Mouse (Mus musculus) hindbrain, embryonic 12.5 days (tissue): ENCODE results near the gene Sost. TPM values are rescaled to one million over a fixed set of nuclear protein-coding genes. Genes with fewer than 3 reads are reported as not detected.

Experiments
- ATAC-seq: fragments of 200-750 bp; cut with Nextera tagmentation; 2 replicates; pipeline ENCODE4 v1.8.0; 2017; ENCODE audit warnings: moderate TSS enrichment; ENCODE audit not compliant: low FRiP score
- H3K27ac ChIP-seq: fragments of 300-500 bp; sonication (generic); 2 replicates; pipeline ENCODE4 v1.5.1; 2016; ENCODE audit warnings: mild to moderate bottlenecking
- H3K27me3 ChIP-seq: fragments of 300-500 bp; sonication (generic); 2 replicates; pipeline ENCODE4 v1.6.1; 2016; ENCODE audit warnings: mild to moderate bottlenecking
- H3K36me3 ChIP-seq: fragments of 300-500 bp; sonication (generic); 2 replicates; pipeline ENCODE4 v1.6.1; 2016; ENCODE audit warnings: mild to moderate bottlenecking
- H3K4me1 ChIP-seq: fragments of 300-500 bp; sonication (generic); 2 replicates; pipeline ENCODE4 v1.6.1; 2016
- H3K4me2 ChIP-seq: fragments of 300-500 bp; sonication (generic); replicated peaks from 2 replicates; pipeline ENCODE4 v1.6.1; 2016; ENCODE audit warnings: mild to moderate bottlenecking
- H3K4me3 ChIP-seq: fragments of 300-500 bp; sonication (generic); 2 replicates; pipeline ENCODE4 v1.5.1; 2016; ENCODE audit warnings: mild to moderate bottlenecking
- H3K9ac ChIP-seq: fragments of 300-500 bp; sonication (generic); 2 replicates; pipeline ENCODE4 v1.6.1; 2016; ENCODE audit warnings: mild to moderate bottlenecking, moderate library complexity
- H3K9me3 ChIP-seq: fragments of 300-500 bp; sonication (generic); replicated peaks from 2 replicates; pipeline ENCODE4 v1.6.1; 2016; ENCODE audit warnings: mild to moderate bottlenecking
- WGBS: fragments of 180-500 bp; shearing (Covaris S2); methylation state at CpG from one replicate; pipeline ENCODE4 v1.1.7; 2016; 5-methylcytosine and 5-hydroxymethylcytosine counted together
- polyA plus RNA-seq: library from polyadenylated mRNA; unstranded; fragments of >200 nt; fragmentation: Nextera tagmentation; extraction: Ambion mirVana; gene quantifications from 2 replicates; pipeline ENCODE4 v1.2.1, GENCODE M21; 2016

The Sost gene
- polyA plus RNA-seq, 1 experiment from 2014 or later: 0.46 TPM

- Histone ChIP-seq H3K4me2 (no peak overlapping the region), H3K27ac (no peak overlapping the region)
- ATAC-seq: no peak
These were observed 13.9 kb upstream of the Sost start for GRCm38 (mm10) chr11:101980603-101981157.

DNA sequence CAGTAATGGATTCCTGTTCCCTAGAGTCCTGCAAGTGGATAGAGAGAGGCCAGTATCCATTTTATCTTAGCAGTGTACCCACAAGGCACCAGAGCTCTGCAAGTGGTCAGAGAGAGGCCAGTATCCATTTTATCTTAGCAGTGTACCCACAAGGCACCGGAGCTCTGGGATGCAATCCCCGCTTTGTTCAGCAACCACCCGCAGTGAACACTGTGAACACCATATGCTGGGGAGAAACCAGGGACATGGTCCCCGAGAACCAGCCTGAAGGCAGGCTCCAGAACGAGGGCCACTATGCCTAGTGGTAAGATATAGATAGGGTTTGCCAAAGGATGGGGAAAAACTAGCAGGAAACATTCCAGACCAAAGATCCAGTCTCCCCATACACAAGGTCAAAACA, 12.3 kb upstream of the Sost start:
- WGBS: 86% methylated on average over 5 of the region's 5 CpGs
- Histone ChIP-seq H3K9ac (no peak overlapping the region), H3K4me2 (no peak overlapping the region), H3K27ac (no peak overlapping the region), H3K4me1 (peaks cover 9% of the 10 kb centered on the region), H3K27me3 (0 out of 2 replicates have a peak, but pooled peaks cover 2% of the 10 kb centered on the region), H3K9me3 (no peaks in the 10 kb centered on the region), H3K36me3 (no peaks in the 10 kb centered on the region), H3K4me3 (no peak overlapping the region)
- ATAC-seq: no peak

More at GRCm38 (mm10) chr11:101980603-101981157, 13.9 kb upstream of the Sost start:
- no peak overlapping the region for H3K9ac ChIP-seq
- H3K36me3 ChIP-seq: no peaks in the 10 kb centered on the region
- H3K27me3 ChIP-seq: 0 out of 2 replicates have a peak, but pooled peaks cover 9% of the 10 kb centered on the region
- 74% methylated on average over 9 of the region's 9 CpGs for whole genome bisulfite sequencing
- peaks cover 17% of the 10 kb centered on the region for H3K4me1 ChIP-seq
- H3K4me3 ChIP-seq: no peak overlapping the region
- H3K9me3 ChIP-seq: no peaks in the 10 kb centered on the region

DNA sequence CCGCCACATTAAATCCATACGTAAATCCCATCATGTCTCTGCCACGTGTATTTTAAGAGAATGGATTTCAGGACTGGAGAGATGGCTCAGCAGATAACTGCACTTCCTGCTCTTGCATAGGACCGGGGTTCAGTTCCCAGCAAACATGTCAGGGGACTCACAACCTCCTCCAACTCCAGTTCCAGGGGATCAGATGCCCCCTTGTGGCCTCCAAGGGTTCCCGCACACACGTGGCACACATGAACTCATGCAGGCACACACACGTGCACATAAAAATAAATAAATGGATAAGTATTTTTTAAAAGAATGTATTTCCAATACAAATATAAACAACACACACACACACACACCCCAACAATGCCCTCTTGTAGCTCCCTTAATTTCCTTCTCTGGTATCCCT, 10.1 kb upstream of the Sost start:
- WGBS: 92% methylated on average over 7 of the region's 7 CpGs
- ATAC-seq: no peak
- Histone ChIP-seq H3K27ac (no peak overlapping the region), H3K4me1 (0 out of 2 replicates have a peak, but pooled peaks cover 7% of the 10 kb centered on the region), H3K27me3 (no peaks in the 10 kb centered on the region), H3K36me3 (no peaks in the 10 kb centered on the region), H3K9me3 (no peaks in the 10 kb centered on the region), H3K4me3 (no peak overlapping the region), H3K4me2 (no peak overlapping the region), H3K9ac (no peak overlapping the region)

- H3K4me2 ChIP-seq: no peak overlapping the region
- H3K27ac ChIP-seq: no peak overlapping the region
- H3K9ac ChIP-seq: no peak overlapping the region
- ATAC-seq: no peak
- H3K4me1 ChIP-seq: 0 out of 2 replicates have a peak, but pooled peaks cover 7% of the 10 kb centered on the region
- H3K27me3 ChIP-seq: no peaks in the 10 kb centered on the region
- H3K36me3 ChIP-seq: no peaks in the 10 kb centered on the region
- 54% methylated on average over 9 of the region's 9 CpGs for WGBS
- H3K4me3 ChIP-seq: no peak overlapping the region
- H3K9me3 ChIP-seq: no peaks in the 10 kb centered on the region
These were observed 8.1 kb upstream of the Sost start for GRCm38 (mm10) chr11:101974923-101975322.

GRCm38 (mm10) chr11:101974181-101974580, 7.4 kb upstream of the Sost start:
- H3K4me1 ChIP-seq: 0 out of 2 replicates have a peak, but pooled peaks cover 7% of the 10 kb centered on the region
- no peaks in the 10 kb centered on the region for H3K9me3 ChIP-seq
- ATAC-seq: no peak
- 45% methylated on average over 6 of the region's 6 CpGs for WGBS
- no peak overlapping the region for H3K27ac ChIP-seq
- H3K9ac ChIP-seq: no peak overlapping the region
- no peak overlapping the region for H3K4me2 ChIP-seq
- H3K27me3 ChIP-seq: no peaks in the 10 kb centered on the region
- H3K36me3 ChIP-seq: no peaks in the 10 kb centered on the region
- no peak overlapping the region for H3K4me3 ChIP-seq

- 89% methylated on average over 9 of the region's 9 CpGs for WGBS
- Histone ChIP-seq H3K4me2 (no peak overlapping the region), H3K36me3 (no peaks in the 10 kb centered on the region), H3K27ac (no peak overlapping the region), H3K4me1 (peaks cover 10% of the 10 kb centered on the region), H3K4me3 (no peak overlapping the region), H3K27me3 (no peaks in the 10 kb centered on the region), H3K9ac (no peak overlapping the region), H3K9me3 (no peaks in the 10 kb centered on the region)
- ATAC-seq: no peak
These were observed 6.7 kb upstream of the Sost start for GRCm38 (mm10) chr11:101973496-101973895.

GRCm38 (mm10) chr11:101972651-101973050, 5.8 kb upstream of the Sost start:
- Histone ChIP-seq H3K27me3 (peaks cover 6% of the 10 kb centered on the region), H3K27ac (no peak overlapping the region), H3K9ac (no peak overlapping the region), H3K4me1 (peaks cover 10% of the 10 kb centered on the region), H3K9me3 (no peaks in the 10 kb centered on the region), H3K36me3 (no peaks in the 10 kb centered on the region), H3K4me2 (no peak overlapping the region), H3K4me3 (no peak overlapping the region)
- WGBS: 94% methylated on average over 5 of the region's 5 CpGs
- ATAC-seq: no peak

DNA sequence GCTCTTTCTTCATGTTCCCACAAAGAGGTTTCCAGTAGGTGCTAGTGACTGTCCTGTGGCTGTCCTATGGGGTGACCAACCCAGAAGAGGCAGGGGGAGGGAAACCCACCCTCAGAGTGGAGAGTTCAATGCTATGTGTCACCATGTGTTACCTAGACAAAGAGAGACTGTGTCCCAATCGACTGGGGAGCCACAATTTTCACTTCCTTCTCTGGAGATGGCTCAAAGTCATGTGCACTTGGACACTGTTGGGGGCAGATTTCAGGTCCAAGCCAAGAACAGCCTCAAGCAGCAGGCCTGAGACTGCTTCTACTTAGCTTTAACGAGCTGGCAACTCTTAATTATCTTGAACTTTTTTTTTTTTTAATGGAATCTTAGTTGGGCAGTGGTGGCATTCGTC, 5.3 kb upstream of the Sost start:
- Histone ChIP-seq H3K4me1 (peaks cover 10% of the 10 kb centered on the region), H3K4me2 (no peak overlapping the region), H3K27ac (no peak overlapping the region), H3K9me3 (no peaks in the 10 kb centered on the region), H3K27me3 (peaks cover 10% of the 10 kb centered on the region), H3K36me3 (no peaks in the 10 kb centered on the region), H3K4me3 (no peak overlapping the region), H3K9ac (no peak overlapping the region)
- WGBS: 80% methylated on average over 3 of the region's 3 CpGs
- ATAC-seq: no peak

DNA sequence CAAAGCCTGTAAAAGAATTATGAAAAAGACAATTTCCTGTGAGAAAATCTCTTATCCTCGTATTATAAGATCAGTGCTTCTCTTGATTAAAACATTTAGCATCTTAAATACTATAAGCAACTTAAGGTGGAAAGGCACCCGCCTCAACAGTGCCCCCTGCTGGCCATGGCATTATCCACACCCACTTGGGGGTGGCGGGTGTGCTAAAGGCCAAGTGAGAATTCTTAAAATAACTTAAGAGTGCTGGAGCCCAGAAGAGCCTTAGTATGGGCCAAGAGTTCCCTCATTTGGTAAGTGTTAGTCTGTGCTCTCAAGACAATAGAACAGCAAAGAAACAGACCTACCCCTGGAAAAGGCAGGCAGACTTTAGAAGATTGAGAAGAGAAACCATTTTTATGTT, 4.6 kb upstream of the Sost start:
- no peak for ATAC-seq
- H3K9ac ChIP-seq: no peak overlapping the region
- WGBS: 45% methylated on average over 3 of the region's 3 CpGs
- no peaks in the 10 kb centered on the region for H3K9me3 ChIP-seq
- peaks cover 17% of the 10 kb centered on the region for H3K27me3 ChIP-seq
- no peak overlapping the region for H3K27ac ChIP-seq
- H3K36me3 ChIP-seq: no peaks in the 10 kb centered on the region
- no peak overlapping the region for H3K4me2 ChIP-seq
- peaks cover 15% of the 10 kb centered on the region for H3K4me1 ChIP-seq
- no peak overlapping the region for H3K4me3 ChIP-seq

- H3K36me3 ChIP-seq: no peaks in the 10 kb centered on the region
- peaks cover 24% of the 10 kb centered on the region for H3K4me1 ChIP-seq
- no peak overlapping the region for H3K4me2 ChIP-seq
- no peak overlapping the region for H3K27ac ChIP-seq
- H3K27me3 ChIP-seq: peaks cover 33% of the 10 kb centered on the region
- H3K9me3 ChIP-seq: no peaks in the 10 kb centered on the region
- no peak overlapping the region for H3K4me3 ChIP-seq
- H3K9ac ChIP-seq: no peak overlapping the region
- ATAC-seq: no peak
- 81% methylated on average over 13 of the region's 13 CpGs for WGBS
These were observed 3.0 kb upstream of the Sost start for GRCm38 (mm10) chr11:101969835-101970234.

GRCm38 (mm10) chr11:101968791-101969190, 2.0 kb upstream of the Sost start:
- under 1% methylated on average over 5 of the region's 5 CpGs for WGBS
- Histone ChIP-seq H3K9ac (no peak overlapping the region), H3K36me3 (no peaks in the 10 kb centered on the region), H3K27me3 (peaks cover 43% of the 10 kb centered on the region), H3K27ac (no peak overlapping the region), H3K9me3 (no peaks in the 10 kb centered on the region), H3K4me3 (no peak overlapping the region), H3K4me2 (no peak overlapping the region), H3K4me1 (peaks cover 34% of the 10 kb centered on the region)
- ATAC-seq: peak; percentile 65

- no peak overlapping the region for H3K27ac ChIP-seq
- no peaks in the 10 kb centered on the region for H3K9me3 ChIP-seq
- H3K9ac ChIP-seq: no peak overlapping the region
- peaks cover 48% of the 10 kb centered on the region for H3K27me3 ChIP-seq
- ATAC-seq: 0 out of 2 replicates have a peak, but pooled peaks have one; percentile 5
- H3K4me2 ChIP-seq: no peak overlapping the region
- 3% methylated on average over 7 of the region's 7 CpGs for WGBS
- no peaks in the 10 kb centered on the region for H3K36me3 ChIP-seq
- H3K4me3 ChIP-seq: no peak overlapping the region
- H3K4me1 ChIP-seq: peaks cover 38% of the 10 kb centered on the region
These were observed 1.5 kb upstream of the Sost start for GRCm38 (mm10) chr11:101968311-101968710.

- Histone ChIP-seq H3K4me2 (no peak overlapping the region), H3K27me3 (peaks cover 74% of the 10 kb centered on the region), H3K4me3 (no peak overlapping the region), H3K27ac (no peak overlapping the region), H3K4me1 (peaks cover 46% of the 10 kb centered on the region), H3K9me3 (no peaks in the 10 kb centered on the region), H3K36me3 (no peaks in the 10 kb centered on the region), H3K9ac (no peak overlapping the region)
- ATAC-seq: no peak
- 5% methylated on average over 1 of the region's 2 CpGs for WGBS
These were observed 1.3 kb downstream of the Sost start for GRCm38 (mm10) chr11:101965553-101965952.
